Comparison of ENCODE assay signal across 13 mouse cellular contexts in genomic region chr12:79439961-79440360, GRCm38 (mm10).
"Had no signal": no experiment of that assay in that cellular context is flagged by ENCODE, and none has a peak within 500 bp of the region (broad histone marks: within the 10 kb centered on the region; RNA-seq: fewer than 3 reads in every experiment).

No protein-coding gene starts in this region.

- H3K36me3 ChIP-seq: limb, embryonic 12.5 days; liver, embryonic 13.5 days; lung, embryonic 15.5 days; midbrain, embryonic 13.5 days; neural tube, embryonic 15.5 days had no signal

- H3K27ac ChIP-seq: limb, embryonic 12.5 days; liver, embryonic 13.5 days; lung, embryonic 15.5 days; macrophage; midbrain, embryonic 13.5 days; neural tube, embryonic 15.5 days had no signal

- H3K27me3 ChIP-seq: limb, embryonic 12.5 days; liver, embryonic 13.5 days; lung, embryonic 15.5 days; megakaryocyte, embryonic 14.5 days; midbrain, embryonic 13.5 days; neural tube, embryonic 15.5 days had no signal

- H3K9ac ChIP-seq: limb, embryonic 12.5 days; liver, embryonic 13.5 days; liver, postnatal 0 days; lung, embryonic 15.5 days; midbrain, embryonic 13.5 days; neural tube, embryonic 15.5 days had no signal

- H3K4me3 ChIP-seq: limb, embryonic 12.5 days; liver, embryonic 13.5 days; lung, embryonic 15.5 days; megakaryocyte, embryonic 14.5 days; midbrain, embryonic 13.5 days; neural tube, embryonic 15.5 days had no signal

- DNase-seq: kidney, adult 9 months; kidney, postnatal 14 days; liver; liver, embryonic 13.5 days; liver, postnatal 0 days; lung, postnatal 14 days had no signal

- ATAC-seq: intestine, postnatal 0 days; liver, postnatal 0 days; midbrain, embryonic 13.5 days had no signal

- H3K4me1 ChIP-seq: limb, embryonic 12.5 days; megakaryocyte, embryonic 14.5 days; midbrain, embryonic 13.5 days; neural tube, embryonic 15.5 days had no signal

- H3K9me3 ChIP-seq: limb, embryonic 12.5 days; liver, embryonic 13.5 days; lung, embryonic 15.5 days; megakaryocyte, embryonic 14.5 days; midbrain, embryonic 13.5 days; neural tube, embryonic 15.5 days had no signal

- H3K4me2 ChIP-seq: limb, embryonic 12.5 days; liver, embryonic 13.5 days; lung, embryonic 15.5 days; midbrain, embryonic 13.5 days; neural tube, embryonic 15.5 days had no signal
